Mouse (Mus musculus) limb, embryonic 10.5 days (tissue): Measurements from ENCODE around the gene Lime1. TPM values are rescaled to one million over a fixed set of nuclear protein-coding genes. Genes with fewer than 3 reads are reported as not detected.

Experiments
- DNase-seq: peaks from one replicate; pipeline ENCODE4 v3.0.0-alpha.2; 2017; ENCODE audit warnings: low spot score
- H3K27ac ChIP-seq: fragments of 300-500 bp; sonication (generic); 2 replicates; pipeline ENCODE4 v1.5.1; 2016; ENCODE audit warnings: mild to moderate bottlenecking
- H3K27me3 ChIP-seq: fragments of 300-500 bp; sonication (generic); 2 replicates; pipeline ENCODE4 v1.6.1; 2016; ENCODE audit warnings: low read depth, mild to moderate bottlenecking; ENCODE audit not compliant: poor library complexity, severe bottlenecking
- H3K36me3 ChIP-seq: fragments of 300-500 bp; sonication (generic); 2 replicates; pipeline ENCODE4 v1.6.1; 2016; ENCODE audit warnings: mild to moderate bottlenecking, moderate library complexity
- H3K4me1 ChIP-seq: fragments of 300-500 bp; sonication (generic); 2 replicates; pipeline ENCODE4 v1.6.1; 2016
- H3K4me3 ChIP-seq: fragments of 300-500 bp; sonication (generic); 2 replicates; pipeline ENCODE4 v1.5.1; 2016; ENCODE audit warnings: mild to moderate bottlenecking, moderate library complexity
- H3K9me3 ChIP-seq: fragments of 300-500 bp; sonication (generic); replicated peaks from 2 replicates; pipeline ENCODE4 v1.6.1; 2016; ENCODE audit warnings: mild to moderate bottlenecking
- WGBS: fragments of 180-500 bp; shearing (Covaris S2); methylation state at CpG from one replicate; pipeline ENCODE4 v1.1.7; 2016; 5-methylcytosine and 5-hydroxymethylcytosine counted together
- polyA plus RNA-seq: library from polyadenylated mRNA; unstranded; fragments of >200 nt; fragmentation: Nextera tagmentation; extraction: Ambion mirVana; gene quantifications from 2 replicates; pipeline ENCODE4 v1.2.1, GENCODE M21; 2016

The Lime1 gene
- polyA plus RNA-seq, result 26.1 and 30.6 TPM in 2 replicates

DNA sequence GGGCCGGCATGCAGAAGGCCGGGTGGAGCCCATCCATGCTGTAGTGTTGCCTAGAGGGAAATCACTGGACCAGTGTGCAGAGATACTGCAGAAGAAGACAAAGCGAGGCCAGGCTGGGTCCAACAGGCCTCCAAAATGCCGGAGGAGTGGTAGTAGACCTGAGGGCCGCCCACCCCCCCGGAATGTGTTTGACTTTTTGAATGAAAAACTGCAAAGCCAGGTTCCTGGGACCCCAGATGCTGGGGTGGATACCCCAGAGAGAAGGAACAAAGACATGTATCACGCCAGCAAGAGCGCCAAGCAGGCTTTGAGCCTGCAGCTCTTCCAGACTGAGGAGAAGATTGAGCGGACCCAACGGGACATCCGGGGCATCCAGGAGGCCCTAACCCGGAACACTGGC is at the start of gene Lime1:
Lime1 (plus strand) TSS at position 301 of the 400 bp plus-strand sequence.
- Histone ChIP-seq H3K27ac (no peak within 1 kb of the TSS), H3K9me3 (no peaks in the 10 kb centered on the region), H3K36me3 (peaks cover 74% of the 10 kb centered on the region), H3K4me3 (no peak within 1 kb of the TSS), H3K27me3 (no peaks in the 10 kb centered on the region), H3K4me1 (no peaks in the 10 kb centered on the region)
- DNase-seq, result no peak
- WGBS, result 95% methylated on average over 12 of the region's 12 CpGs

DNA sequence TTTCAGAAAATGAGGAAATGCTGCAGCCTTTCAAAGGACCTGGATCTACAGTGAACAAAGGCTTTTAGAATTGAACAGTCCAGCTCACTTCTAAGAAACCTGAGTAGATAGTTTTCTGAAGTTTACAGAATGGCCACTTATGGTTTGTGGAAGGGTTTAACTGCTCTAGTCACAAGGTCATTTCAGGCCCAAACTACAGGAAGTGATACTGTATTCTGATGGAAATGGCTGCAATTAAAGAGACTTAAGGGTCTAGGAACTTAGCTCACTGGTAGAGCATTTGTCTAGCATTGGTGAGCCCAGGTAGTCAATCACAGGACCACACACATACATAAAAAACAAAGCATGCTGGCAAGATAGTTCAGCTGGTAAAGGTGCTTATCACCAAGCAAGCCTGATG is 47.3 kb upstream of the Lime1 start:
- DNase-seq, result no peak
- Histone ChIP-seq H3K4me3 (no peak overlapping the region), H3K27ac (no peak overlapping the region), H3K36me3 (peaks cover 92% of the 10 kb centered on the region), H3K9me3 (no peaks in the 10 kb centered on the region), H3K27me3 (no peaks in the 10 kb centered on the region), H3K4me1 (no peaks in the 10 kb centered on the region)

DNA sequence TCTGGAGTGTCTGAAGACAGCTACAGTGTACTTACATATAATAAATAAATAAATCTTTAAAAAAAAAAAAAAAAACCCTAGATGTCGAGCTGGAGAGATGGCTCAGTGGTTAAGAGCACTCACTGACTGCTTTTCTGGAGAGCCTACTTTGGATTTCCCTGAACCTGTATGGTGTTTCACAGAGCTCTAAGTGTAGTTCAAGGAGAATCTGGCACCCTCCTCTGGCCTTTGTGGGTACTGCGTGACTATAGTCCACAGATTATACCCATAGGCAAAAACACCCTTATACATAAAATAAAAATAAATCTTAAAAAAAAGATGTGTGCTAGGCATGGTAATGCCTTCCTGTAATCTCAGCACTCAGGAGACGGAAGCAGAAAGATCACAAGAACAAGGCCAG is 45.9 kb upstream of the Lime1 start:
- peak; percentile 67 for DNase-seq
- H3K4me1 ChIP-seq, result no peaks in the 10 kb centered on the region
- H3K4me3 ChIP-seq, result no peak overlapping the region
- H3K27me3 ChIP-seq, result no peaks in the 10 kb centered on the region
- no peak overlapping the region for H3K27ac ChIP-seq
- 70% methylated on average over 3 of the region's 3 CpGs for WGBS
- H3K9me3 ChIP-seq, result no peaks in the 10 kb centered on the region
- peaks cover 92% of the 10 kb centered on the region for H3K36me3 ChIP-seq

DNA sequence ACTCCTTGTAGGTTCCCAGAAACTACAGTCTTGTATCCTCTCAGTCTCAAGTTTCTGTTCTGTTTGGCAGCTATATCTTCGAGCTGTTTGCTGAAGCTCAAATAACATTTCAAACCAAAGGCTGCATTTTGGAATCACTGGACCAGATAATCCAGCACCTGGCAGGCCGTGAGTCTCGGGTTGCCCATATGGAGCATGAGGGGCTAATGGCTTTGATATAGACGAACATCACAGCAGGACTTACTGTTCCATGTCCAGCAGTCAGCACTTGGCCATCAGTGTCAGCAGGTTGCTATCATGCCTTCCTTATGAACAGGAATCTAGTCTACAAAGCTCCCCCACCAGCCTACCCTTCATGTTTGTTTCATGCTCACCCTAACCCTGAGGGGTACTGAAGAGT is 39.5 kb upstream of the Lime1 start:
- Histone ChIP-seq H3K4me3 (no peak overlapping the region), H3K9me3 (no peaks in the 10 kb centered on the region), H3K27me3 (no peaks in the 10 kb centered on the region), H3K27ac (no peak overlapping the region), H3K4me1 (no peaks in the 10 kb centered on the region), H3K36me3 (peaks cover 96% of the 10 kb centered on the region)
- 95% methylated on average over 4 of the region's 4 CpGs for WGBS
- DNase-seq, result no peak

DNA sequence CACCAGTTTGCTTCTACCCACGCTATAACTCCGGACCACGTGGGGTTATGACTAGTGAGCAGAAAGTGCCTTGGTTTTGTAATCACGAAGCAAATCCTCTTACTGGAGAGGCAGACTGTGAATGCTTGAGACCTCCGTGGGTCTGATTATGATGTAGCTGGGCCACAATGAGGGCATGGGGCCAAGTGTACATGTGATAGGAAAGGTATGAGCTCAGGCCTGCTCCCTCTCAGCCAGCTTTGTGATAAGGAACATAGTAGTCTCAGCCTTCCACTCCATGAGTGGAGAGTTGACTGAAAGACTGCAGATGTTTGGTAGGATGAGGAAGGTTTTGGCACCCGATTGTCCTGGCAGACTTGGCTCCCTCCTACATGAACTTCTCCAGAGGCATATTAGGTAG is 37.1 kb upstream of the Lime1 start:
- DNase-seq, result no peak
- H3K4me1 ChIP-seq, result no peaks in the 10 kb centered on the region
- no peak overlapping the region for H3K27ac ChIP-seq
- 95% methylated on average over 6 of the region's 6 CpGs for WGBS
- peaks cover 97% of the 10 kb centered on the region for H3K36me3 ChIP-seq
- H3K4me3 ChIP-seq, result no peak overlapping the region
- H3K9me3 ChIP-seq, result no peaks in the 10 kb centered on the region
- H3K27me3 ChIP-seq, result no peaks in the 10 kb centered on the region

DNA sequence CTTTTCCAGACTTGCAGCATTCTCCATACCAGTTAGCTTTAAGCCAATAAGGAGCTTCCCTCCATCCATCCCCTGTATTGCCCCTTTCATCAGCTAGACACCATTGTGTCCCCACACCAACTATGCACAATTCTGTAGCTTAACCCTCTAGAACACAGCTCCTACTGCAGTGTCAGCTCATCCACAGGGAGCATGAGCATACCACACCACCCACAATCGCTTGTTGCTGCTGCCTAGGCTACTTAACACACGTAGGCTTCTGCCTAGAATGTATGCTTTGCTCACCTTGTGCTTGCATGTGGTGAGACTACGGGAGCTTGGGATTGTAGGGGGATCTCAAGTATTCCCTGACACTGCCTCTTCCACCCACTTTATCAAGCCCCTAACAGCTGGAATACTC is 23.1 kb upstream of the Lime1 start:
- Histone ChIP-seq H3K4me1 (no peaks in the 10 kb centered on the region), H3K9me3 (no peaks in the 10 kb centered on the region), H3K27me3 (no peaks in the 10 kb centered on the region), H3K36me3 (peaks cover 100% of the 10 kb centered on the region), H3K27ac (no peak overlapping the region), H3K4me3 (no peak overlapping the region)
- no peak for DNase-seq
- 86% methylated on average over 3 of the region's 3 CpGs for WGBS

DNA sequence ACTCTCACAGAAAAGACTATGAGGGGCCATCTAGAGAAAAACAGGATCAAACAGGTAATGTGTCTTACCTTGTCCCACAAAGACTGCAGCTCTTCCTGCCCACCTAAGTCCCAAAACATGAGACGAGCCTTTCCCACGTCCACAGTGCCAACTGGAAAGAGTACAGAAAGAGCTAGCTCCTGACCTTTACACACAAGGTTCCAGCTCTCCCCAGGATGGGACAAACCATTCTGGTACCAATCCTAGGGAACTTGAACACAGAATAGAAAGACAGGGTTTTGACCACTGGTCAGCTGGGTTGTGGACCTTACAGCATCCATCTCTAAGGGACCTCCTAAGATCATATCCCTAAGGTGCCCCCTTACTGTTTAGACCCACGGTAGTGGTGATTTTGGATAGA is 15.9 kb upstream of the Lime1 start:
- no peaks in the 10 kb centered on the region for H3K27me3 ChIP-seq
- 91% methylated on average over 3 of the region's 3 CpGs for WGBS
- peaks cover 28% of the 10 kb centered on the region for H3K4me1 ChIP-seq
- peak overlapping the region; percentile 82 for H3K4me3 ChIP-seq
- peaks cover 62% of the 10 kb centered on the region for H3K36me3 ChIP-seq
- no peaks in the 10 kb centered on the region for H3K9me3 ChIP-seq
- no peak for DNase-seq
- 0 out of 2 replicates have a peak overlapping the region, but pooled peaks have one; percentile 90 for H3K27ac ChIP-seq

DNA sequence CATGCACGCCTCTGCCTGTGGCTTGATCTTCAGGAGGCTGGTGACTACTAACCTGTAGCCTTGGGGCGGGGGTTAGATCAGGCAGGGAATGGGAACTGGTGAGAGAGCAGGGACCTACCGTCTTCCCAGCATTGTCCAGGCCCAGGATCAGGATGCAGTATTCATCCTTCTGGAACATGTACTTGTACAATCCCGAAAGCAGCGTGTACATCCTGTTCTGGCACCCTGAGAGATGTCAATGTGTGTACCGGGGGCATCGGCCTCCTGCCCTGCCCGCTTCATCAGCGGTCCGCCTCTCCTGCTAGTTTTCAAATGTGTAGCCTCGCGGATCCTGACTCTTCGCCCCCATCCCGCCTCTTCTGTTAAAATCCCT is 15.4 kb upstream of the Lime1 start:
- 12% methylated on average over 14 of the region's 14 CpGs for WGBS
- Histone ChIP-seq H3K36me3 (peaks cover 62% of the 10 kb centered on the region), H3K4me3 (peak overlapping the region; percentile 82), H3K9me3 (no peaks in the 10 kb centered on the region), H3K27ac (peak overlapping the region; percentile 90), H3K4me1 (peaks cover 28% of the 10 kb centered on the region), H3K27me3 (no peaks in the 10 kb centered on the region)
- no peak for DNase-seq

DNA sequence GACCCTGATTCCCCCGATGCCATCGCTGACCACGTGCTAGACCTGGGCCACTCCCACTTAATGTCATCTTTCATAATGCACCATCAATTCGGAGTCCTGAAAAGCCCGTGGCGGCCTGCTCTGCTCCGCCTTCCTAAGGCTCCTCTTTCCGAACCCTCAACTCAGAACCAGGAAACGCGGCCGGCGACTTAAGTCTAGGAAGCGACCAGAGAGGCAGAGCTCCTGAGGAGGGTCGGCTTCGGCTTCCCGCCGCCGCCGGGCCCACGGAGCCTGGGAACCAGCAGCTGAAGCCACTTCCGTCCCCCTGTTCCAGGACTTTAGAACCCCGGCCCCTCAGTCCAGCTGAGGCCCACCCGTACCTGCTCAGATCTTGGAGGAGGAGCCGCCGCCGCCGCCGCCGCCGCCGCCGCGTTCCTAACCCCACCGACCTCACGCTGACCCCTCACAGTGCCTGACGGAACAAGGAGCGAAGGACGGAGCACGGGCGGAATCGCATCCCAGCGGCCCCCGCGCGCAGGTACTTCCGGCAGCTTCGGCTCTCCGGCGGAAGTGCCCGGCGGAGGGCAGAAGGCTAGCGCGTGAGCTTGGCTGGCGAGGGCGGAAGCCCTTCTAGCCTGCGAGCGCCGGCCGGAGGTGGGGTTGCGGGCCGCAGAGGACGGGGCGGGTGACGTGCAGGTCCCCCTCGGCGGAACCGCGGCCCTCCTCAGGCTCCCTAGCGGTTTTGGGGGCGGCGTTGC is 14.8 kb upstream of the Lime1 start, which contains the start of the genes Zgpat and Arfrp1:
Zgpat (plus strand) TSS at position 69 of the 737 bp plus-strand sequence.
Arfrp1 (minus strand) TSS at position 545 of the 737 bp plus-strand sequence.
- Histone ChIP-seq H3K27me3 (no peaks in the 10 kb centered on the region), H3K4me1 (peaks cover 28% of the 10 kb centered on the region), H3K27ac (peak within 1 kb of the TSS; percentile 90), H3K4me3 (peak within 1 kb of the TSS; percentile 82), H3K9me3 (no peaks in the 10 kb centered on the region), H3K36me3 (peaks cover 62% of the 10 kb centered on the region)
- WGBS, result under 1% methylated on average over 71 of the region's 71 CpGs
- DNase-seq, result peak; percentile 93

DNA sequence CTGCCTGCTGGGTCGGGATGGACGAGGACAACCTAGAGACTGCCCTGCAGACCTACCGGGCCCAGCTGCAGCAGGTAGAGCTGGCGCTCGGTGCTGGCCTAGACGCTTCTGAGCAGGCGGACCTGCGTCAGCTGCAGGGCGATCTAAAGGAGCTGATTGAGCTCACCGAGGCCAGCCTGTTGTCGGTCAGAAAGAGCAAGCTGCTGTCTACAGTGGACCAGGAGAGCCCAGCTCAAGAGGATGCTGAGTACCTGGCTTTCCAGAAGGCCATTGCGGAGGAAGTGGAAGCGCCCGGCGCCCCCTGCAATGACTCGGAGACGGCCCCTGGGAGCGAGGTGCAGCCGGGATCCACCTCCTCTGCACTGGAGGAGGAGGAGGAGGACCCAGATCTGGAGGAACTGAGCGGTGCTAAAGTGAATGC is 14.2 kb upstream of the Lime1 start:
- H3K9me3 ChIP-seq, result no peaks in the 10 kb centered on the region
- no peak for DNase-seq
- WGBS, result under 1% methylated on average over 20 of the region's 20 CpGs

DNA sequence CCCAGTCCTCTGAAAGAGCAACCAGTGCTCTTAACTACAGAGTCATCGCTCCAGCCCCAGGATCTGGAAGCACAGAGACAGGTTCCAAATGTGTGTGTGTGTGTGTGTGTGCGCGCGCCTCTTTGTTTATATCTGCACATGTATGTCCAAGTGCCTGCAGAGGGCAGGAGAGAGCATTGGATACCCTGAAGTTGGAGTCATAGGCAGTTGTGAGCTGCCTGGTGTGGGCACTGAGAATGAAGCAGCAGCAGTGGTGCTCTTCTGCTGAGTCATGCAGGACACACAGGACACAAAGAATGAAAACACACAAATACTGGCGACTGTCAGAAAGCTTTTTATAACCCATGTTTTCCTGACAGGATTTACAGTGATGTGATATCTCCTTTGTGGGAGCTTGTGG is 9.9 kb upstream of the Lime1 start:
- Histone ChIP-seq H3K36me3 (peaks cover 47% of the 10 kb centered on the region), H3K27me3 (no peaks in the 10 kb centered on the region), H3K9me3 (no peaks in the 10 kb centered on the region), H3K27ac (no peak overlapping the region), H3K4me1 (peaks cover 19% of the 10 kb centered on the region), H3K4me3 (no peak overlapping the region)
- DNase-seq, result no peak
- 95% methylated on average over 5 of the region's 5 CpGs for WGBS

More for the DNA sequence above, 14.2 kb upstream of the Lime1 start:
- H3K27me3 ChIP-seq, result no peaks in the 10 kb centered on the region
- peaks cover 28% of the 10 kb centered on the region for H3K4me1 ChIP-seq
- H3K27ac ChIP-seq, result peak overlapping the region; percentile 90
- H3K36me3 ChIP-seq, result peaks cover 62% of the 10 kb centered on the region
- H3K4me3 ChIP-seq, result peak overlapping the region; percentile 82

DNA sequence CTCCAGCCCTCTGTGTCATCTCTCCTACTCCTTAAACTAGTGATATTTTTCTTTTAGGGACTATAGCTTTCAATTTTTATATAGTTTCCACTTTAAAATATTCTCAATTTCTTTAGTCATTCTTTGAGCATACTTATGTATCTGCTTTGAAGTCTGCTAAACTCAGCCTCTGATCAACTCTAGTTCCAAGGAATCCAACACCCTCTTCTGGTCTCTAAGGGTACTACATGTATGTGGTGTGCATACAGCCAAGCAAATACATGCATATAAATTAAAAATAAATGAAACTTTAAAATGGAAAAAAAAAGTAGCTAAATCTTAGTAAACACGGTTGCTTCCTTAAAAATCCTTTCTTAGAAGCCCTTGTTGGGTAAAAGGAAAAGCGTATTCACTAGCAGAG is 4.1 kb upstream of the Lime1 start:
- no peak for DNase-seq
- H3K36me3 ChIP-seq, result peaks cover 49% of the 10 kb centered on the region
- H3K4me1 ChIP-seq, result no peaks in the 10 kb centered on the region
- 94% methylated on average over 2 of the region's 2 CpGs for WGBS
- H3K27ac ChIP-seq, result no peak overlapping the region
- H3K27me3 ChIP-seq, result no peaks in the 10 kb centered on the region
- H3K9me3 ChIP-seq, result no peaks in the 10 kb centered on the region
- no peak overlapping the region for H3K4me3 ChIP-seq

DNA sequence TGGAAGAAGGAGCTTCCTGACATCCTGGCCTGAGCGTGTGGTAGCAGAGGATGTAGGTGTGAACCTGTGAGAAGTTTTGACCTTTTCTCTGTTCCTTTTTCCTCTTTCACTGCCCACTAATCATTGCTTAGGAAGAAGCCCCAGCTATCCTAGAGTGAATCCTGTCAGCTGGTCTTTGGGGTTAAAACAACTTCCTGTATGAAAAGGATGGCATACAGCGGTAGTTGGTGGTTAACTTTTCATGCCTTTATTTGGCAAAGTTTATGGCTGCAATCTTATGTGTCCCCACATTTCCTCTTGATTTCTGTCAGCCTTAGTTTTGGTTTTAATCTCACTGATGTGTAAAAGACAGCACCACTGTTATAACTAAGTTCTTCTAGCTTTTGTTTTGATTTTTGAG is 2.6 kb upstream of the Lime1 start:
- Histone ChIP-seq H3K27me3 (no peaks in the 10 kb centered on the region), H3K36me3 (peaks cover 53% of the 10 kb centered on the region), H3K4me3 (no peak overlapping the region), H3K9me3 (no peaks in the 10 kb centered on the region), H3K27ac (no peak overlapping the region), H3K4me1 (no peaks in the 10 kb centered on the region)
- DNase-seq, result no peak
- 88% methylated on average over 2 of the region's 2 CpGs for WGBS

DNA sequence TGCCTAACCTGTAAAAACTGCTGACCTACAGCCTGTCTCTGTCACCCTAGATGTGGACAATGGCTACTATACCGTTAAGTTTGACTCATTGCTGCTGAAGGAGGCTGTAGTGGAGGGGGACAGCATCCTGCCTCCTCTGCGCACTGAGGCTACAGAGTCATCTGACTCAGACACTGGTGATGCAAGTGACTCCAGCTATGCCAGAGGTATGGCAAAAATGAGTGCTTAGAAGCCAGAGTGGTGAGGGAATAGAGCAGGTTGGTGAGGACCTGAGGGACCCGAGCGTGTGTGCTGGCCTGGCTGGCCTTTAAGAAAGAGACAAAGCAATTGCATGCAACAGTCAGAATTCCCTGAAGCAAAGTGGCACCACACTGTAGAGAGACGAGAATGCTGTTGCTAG is 1.2 kb upstream of the Lime1 start:
- no peaks in the 10 kb centered on the region for H3K27me3 ChIP-seq
- H3K9me3 ChIP-seq, result no peaks in the 10 kb centered on the region
- DNase-seq, result no peak
- H3K36me3 ChIP-seq, result peaks cover 66% of the 10 kb centered on the region
- H3K27ac ChIP-seq, result no peak overlapping the region
- no peaks in the 10 kb centered on the region for H3K4me1 ChIP-seq
- H3K4me3 ChIP-seq, result no peak overlapping the region
- WGBS, result 95% methylated on average over 5 of the region's 5 CpGs
